Mouse (Mus musculus): Measurements from ENCODE around the gene Dcaf15.

Dcaf15 gene

DNA sequence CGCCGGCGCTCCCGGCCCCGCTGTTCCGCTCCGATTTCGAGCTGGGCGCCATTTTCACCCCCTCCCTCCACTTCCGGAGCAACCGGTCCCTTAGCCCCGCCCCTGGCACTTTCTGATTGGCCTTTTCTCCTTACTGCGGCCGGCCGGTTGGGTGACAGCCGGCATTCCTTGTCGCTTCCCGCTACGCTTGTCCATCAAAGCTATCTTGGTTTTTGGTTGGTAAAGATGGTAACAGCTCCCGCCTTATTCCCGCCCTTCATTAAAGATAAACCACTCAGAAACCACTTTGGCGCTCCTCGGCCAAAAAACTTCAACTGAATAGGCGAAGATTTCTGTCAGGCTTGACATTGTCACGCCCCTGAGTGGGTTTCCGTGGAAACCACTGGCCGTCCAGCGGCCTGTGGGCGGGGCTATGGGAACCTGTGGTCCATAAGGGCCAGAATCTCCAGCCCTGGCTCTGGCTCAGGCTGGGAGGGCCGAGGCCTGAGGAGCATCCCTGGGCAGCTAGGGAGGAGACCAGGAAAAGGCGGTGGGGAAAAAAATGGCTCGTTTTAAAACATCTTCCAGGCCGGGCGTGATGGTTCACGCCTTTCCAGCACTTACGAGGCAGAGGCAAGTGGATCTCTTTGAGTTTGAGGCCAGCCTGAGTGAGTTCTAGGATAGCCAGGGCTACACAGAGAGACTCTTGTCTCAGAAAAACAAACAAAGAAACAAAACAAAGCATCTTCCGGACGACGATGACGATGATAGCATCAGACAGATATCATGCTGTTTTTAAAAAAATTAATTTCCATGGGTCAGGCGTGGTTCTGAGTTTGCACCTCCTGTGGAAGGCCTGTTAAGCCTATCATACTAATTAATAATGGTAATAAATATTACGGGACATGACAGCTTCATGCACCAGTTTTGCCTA, at the start of gene Dcaf15:
Dcaf15 (minus strand) TSS at position 72 of the 913 bp plus-strand sequence.
- peak; percentile 90 to 96 for DNase-seq (ENCODE audit: low spot score in 2 of 2)

GRCm38 (mm10) chr8:84149181-84149580, 44.6 kb upstream of the Dcaf15 start:
- DNase-seq (ENCODE audit: low spot score in 2 of 2), result no peak

GRCm38 (mm10) chr8:84148531-84148850, 43.9 kb upstream of the Dcaf15 start:
- DNase-seq (ENCODE audit: low spot score in 2 of 2), result no peak

DNA sequence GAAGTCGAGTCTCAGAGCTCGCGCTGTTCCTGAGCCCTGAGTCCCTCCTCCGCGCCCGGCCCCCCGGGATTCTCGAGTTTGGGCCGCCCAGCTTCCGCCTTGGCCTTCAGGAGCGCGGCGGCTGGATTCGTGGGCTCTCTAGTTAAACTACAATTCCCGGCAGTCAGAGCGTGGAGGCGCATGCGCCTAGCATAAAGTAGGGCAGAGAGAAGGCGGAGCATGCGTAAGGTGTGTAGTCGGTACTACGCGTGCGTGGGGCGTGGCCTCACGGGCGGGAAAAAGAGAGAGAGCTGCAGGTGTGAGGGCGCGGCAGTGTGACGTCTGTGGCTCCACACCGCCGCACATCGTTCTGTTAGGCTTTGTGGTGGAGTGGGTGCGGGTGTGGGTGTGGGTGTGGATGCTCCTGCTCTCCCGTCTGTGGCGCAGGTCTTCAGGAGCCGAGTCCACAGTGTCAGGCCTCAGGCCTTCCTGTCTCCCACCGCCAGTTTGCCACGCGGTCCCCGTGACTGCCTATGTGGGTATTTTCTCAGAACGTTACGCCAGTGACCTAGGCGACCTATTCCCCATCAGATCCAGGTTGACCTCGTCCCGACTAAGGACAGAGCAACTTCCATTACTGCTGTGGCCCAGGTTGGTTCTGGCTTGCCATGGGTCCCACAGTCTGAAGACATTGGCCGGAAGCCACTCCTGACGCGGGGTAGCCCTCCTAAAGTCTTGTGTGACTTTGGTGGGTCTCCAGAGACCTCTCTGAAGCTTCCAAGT, 43.4 kb upstream of the Dcaf15 start, which contains the start of the genes Cc2d1a and 4930432K21Rik:
Cc2d1a (minus strand) TSS at position 168 of the 762 bp plus-strand sequence.
4930432K21Rik (plus strand) TSS at position 257 of the 762 bp plus-strand sequence.
- peak; percentile 85 to 93 for DNase-seq (ENCODE audit: low spot score in 2 of 2)

GRCm38 (mm10) chr8:84147324-84147766, 42.8 kb upstream of the Dcaf15 start:
- DNase-seq (ENCODE audit: low spot score in 2 of 2), result peak in 1 of 2 experiments; percentile 45

GRCm38 (mm10) chr8:84144636-84145245, 40.2 kb upstream of the Dcaf15 start:
- DNase-seq (ENCODE audit: low spot score in 2 of 2), result no peak

- DNase-seq (ENCODE audit: low spot score in 2 of 2), result no peak
These were observed 36.3 kb upstream of the Dcaf15 start for GRCm38 (mm10) chr8:84140838-84141237.

GRCm38 (mm10) chr8:84137848-84138247, 33.3 kb upstream of the Dcaf15 start:
- no peak for DNase-seq (ENCODE audit: low spot score in 2 of 2)

DNA sequence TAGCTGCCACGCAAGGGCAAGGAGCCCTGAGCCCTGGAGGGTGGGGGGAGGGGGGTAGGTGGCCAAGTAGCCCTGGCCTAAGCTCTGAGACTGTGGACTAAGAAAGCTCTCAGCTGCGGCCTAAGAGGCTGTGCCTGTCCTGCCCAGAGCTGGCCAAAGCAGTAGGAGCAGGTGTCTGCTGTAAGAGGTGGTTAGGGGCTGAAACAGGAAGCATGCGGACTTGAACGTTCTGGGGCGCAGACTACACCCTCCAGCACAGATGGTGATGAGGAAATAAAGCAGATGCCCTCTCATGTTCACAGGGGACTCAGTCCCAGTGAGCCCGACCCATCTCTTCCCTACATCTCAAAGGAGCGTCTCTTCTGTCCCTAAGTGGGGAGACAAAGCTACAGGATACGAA, 27.7 kb upstream of the Dcaf15 start:
- DNase-seq (ENCODE audit: low spot score in 2 of 2), result no peak

- no peak for DNase-seq (ENCODE audit: low spot score in 2 of 2)
These were observed 26.2 kb upstream of the Dcaf15 start for GRCm38 (mm10) chr8:84130806-84131205.

- DNase-seq (ENCODE audit: low spot score in 2 of 2), result no peak
These were observed 23.7 kb upstream of the Dcaf15 start for GRCm38 (mm10) chr8:84128277-84128676.

DNA sequence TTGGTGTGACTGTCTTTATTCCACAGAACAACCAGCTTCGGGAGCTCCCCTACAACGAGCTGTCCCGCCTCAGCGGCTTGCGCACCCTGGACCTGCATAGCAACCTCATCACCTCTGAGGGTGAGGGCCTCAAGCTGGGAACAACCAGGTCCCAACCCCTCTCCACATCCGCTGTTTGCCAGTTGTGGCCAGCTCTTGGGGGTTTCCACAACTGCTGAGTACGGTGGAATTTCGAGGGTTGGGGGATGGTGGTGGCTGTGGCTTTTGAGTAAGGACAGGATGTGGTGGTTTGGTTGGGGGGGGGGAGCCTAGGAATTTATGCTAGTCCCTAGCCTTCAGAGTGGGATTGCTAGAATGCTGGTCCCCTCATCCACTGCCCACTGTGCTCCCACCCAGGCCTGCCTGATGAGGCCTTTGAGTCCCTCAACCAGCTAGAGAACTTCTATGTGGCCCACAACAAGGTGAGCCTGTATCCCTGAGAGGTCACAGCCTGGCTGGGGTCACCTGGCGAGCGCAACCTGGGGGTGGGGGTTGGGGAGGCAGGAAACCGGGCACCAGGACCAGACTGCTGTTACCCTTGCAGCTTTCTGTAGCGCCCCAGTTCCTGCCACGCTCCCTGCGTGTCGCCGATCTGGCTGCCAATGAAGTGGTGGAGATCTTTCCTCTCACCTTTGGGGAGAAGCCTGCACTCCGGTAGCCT, 22.8 kb upstream of the Dcaf15 start:
- DNase-seq (ENCODE audit: low spot score in 2 of 2), result no peak

DNA sequence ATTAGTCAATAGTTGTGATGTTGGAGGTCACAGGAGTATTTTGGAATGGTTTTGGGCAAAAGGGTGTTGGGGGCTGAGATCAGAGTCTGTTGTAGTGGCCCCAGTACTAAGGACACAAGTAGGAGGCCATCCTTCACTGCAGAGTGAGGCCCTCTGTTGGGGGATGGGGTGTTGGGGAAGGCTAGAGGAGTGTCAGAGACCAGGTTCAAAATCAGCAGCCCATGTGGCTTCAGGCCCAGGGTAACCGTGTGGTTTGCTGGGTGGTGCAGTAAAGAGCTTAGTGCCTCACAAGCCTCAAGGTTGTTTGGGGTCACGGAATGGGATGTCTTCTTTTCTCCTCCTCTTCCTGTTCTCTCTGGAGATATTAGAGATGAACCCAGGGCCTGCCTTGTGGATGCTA, 22.2 kb upstream of the Dcaf15 start:
- DNase-seq (ENCODE audit: low spot score in 2 of 2), result no peak

DNA sequence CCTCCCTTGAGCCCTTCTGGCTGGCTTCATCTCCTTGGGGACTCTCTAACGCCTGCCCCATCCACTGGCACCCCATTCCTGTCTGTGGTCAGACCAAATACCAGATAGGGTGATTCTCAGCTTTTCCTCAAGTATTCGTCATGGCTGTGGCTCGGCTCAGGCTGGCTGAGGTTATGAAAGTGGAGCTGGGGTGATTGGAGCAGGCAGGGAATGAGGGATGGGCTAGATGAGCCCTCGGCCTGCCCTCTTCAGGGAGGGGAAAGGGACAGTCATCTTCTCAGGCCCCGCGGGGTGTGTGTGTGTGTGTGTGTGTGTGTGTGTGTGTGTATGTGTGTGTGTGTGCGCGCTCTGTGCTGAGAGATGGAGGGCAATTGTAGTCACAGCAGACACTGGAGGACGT, 21.1 kb upstream of the Dcaf15 start, which contains the start of gene Podnl1:
Podnl1 (plus strand) TSS at position 334 of the 400 bp plus-strand sequence.
- DNase-seq (ENCODE audit: low spot score in 2 of 2), result no peak

GRCm38 (mm10) chr8:84122151-84122550, 17.6 kb upstream of the Dcaf15 start:
- no peak for DNase-seq (ENCODE audit: low spot score in 2 of 2)

DNA sequence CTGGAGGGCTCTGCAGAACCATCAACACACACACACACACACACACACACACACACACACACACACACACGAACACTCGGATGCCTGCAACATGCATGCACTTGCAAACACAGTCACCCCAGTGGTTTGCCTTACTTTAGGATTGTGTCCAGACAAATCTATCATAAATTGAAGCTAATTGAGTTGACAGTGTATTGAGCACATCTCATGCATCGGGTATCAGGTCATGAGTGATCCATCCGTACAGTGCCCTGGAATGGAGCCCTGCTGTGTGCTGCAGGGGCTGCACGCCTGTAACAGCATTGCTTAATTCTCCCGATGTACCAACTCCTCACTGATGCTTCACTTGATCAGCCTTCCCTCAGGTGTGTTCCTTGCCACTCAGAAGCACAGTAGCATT, 11.1 kb upstream of the Dcaf15 start:
- no peak for DNase-seq (ENCODE audit: low spot score in 2 of 2)

DNA sequence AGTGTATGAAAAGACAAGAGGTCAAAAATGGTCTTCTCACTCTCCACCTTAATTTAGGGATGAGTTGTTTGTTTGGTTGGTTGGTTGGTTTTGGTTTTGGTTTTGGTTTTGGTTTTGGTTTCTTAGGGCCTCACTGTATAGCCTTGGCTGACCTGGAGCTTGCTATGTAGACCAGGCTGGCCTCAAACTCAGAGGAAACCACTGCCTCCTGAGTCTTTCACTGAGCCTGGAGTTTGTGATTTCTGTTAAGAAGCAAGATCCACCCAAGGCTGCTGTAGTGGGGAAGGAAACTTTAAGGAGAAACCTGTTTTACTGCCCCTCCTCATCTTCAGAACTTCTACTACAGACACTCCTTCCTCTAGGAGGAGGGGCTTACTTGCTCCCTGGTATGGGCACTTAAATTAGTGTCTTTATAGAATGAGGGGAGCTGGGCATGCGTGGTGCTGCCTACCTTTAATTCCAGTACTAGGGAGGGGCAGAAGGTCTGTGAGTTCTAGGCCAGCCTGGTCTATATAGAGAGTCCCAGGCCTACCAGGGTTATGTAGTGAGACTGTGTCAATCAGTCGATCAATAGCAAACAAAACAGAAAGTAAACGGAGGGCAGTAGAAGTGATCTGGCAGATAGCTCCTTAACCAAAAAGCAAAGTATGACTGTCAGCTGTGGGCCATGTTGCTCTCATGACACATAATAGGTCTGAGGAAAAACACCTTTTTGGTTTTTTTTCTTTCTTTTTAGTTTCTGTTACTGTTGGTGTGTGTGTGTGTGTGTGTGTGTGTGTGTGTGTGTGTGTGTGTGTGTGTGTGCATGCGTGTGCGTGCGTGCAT, 1.9 kb upstream of the Dcaf15 start:
- no peak for DNase-seq (ENCODE audit: low spot score in 2 of 2)

DNA sequence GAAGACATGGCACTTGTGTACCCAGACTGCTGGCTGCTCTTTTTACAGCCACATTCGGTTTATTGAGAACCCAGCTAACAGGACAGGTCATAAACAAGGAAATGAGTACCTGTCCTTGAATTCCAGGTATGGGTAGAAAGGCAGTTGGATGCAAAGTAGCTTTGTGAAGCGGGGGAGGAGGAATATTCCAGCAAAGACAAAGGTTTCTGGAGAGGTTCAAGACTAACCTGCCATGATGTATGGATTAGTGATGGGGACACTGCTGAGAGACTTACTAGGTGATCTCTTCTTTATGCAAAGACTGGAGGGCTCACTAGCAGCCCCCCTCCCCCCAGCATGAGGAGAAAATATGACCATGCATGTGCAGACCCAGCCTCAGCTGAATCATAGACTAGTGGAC, 1.1 kb upstream of the Dcaf15 start:
- no peak for DNase-seq (ENCODE audit: low spot score in 2 of 2)

DNA sequence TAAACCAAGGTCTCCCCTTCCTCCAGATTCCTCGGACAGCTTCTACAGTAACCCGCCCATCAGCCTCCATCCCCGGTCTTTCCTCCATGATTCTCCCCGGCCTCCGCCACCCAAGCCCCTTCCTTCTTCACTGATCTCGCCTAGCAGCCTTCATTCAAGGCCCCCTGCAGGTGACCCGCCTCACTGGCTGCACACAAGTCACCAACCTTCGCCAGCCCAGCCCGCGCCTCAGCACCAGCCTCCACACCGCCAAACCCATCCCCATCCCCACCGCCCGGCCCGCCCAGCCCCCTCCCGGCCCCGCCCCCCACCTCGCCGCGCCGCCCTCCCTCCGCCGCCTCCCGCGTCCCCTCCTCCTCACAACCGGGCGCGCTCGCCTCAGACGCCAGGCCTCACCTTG, 347 bp downstream of the Dcaf15 start:
- DNase-seq (ENCODE audit: low spot score in 2 of 2), result peak in 1 of 2 experiments; percentile 20

DNA sequence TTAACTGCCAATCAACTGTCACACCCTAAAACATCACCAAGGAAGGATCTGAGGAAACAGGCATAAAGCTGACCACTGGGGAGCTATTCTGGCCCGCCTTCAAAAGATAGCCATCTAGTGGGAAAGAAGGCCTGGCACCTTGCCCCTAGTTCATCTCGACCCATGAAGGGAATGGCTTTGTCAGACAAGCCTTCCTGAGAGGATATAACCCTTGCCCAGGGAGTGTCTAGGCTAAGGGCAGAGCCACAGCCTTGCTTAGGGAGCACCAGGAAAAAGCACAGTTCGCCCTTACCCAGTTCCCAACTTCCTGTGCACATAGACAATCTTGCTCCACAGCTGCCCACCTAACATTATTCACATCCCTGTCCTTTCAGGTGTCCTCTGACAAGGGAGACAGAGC, 967 bp downstream of the Dcaf15 start:
- no peak for DNase-seq (ENCODE audit: low spot score in 2 of 2)
